Mouse (Mus musculus) embryo, embryonic 11.5 days (tissue): ENCODE measurements at regions not wholly inside any gene's neighbourhood (a gene's known extent, or its start where the extent isn't known, plus 50 kb on each side); places are given as distances from the start of the nearest gene placed in this dataset.

Experiments used
- DNase-seq: peaks from one replicate; pipeline ENCODE4 v3.0.0-alpha.2; 2012; ENCODE audit warnings: low read depth, low spot score

GRCm38 (mm10) chr8:26441268-26442030 is 322.1 kb downstream of the Gm45692 start:
- no peak for DNase-seq

GRCm38 (mm10) chr8:26443041-26443440 is 323.7 kb downstream of the Gm45692 start:
- no peak for DNase-seq

DNA sequence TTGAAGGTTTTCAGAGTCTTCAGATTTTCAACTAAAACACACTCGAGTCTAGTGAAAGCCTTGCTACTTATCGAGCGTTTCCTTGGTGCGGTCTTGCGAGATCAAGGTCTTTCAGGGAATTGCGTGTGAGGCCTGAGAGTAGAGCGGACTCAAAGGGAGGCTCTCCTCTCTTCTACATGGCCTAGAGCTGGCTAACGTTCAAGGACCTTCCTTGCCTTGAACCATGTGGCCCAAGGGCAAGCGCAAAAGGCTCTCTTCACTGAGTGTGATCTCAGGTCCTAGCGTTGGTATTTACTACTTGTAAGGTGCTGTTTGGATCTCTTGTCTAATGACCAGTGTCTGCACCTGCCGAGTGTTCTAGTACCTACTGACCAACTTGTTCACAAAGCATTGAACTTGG is 324.4 kb downstream of the Gm45692 start:
- DNase-seq: no peak

DNA sequence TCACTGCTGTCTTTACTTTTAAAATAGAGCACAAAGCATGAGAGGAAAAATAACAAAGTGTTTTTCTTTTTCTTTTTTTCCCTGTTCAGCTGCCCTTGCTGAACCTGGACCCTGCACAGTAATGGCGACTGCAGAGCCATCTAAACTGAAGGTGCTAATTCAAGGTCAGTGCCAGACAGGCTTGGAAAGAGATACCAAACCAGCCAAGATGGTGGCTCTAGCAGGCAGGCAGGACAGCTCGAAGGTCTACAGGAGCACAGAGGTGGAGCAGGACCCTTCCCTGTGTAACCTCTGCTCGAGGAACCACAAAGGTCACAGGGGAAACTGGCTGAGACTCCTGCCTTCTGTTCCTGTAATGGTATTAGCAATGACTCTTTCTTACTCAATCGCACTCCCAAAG is 326.7 kb downstream of the Gm45692 start:
- no peak for DNase-seq

DNA sequence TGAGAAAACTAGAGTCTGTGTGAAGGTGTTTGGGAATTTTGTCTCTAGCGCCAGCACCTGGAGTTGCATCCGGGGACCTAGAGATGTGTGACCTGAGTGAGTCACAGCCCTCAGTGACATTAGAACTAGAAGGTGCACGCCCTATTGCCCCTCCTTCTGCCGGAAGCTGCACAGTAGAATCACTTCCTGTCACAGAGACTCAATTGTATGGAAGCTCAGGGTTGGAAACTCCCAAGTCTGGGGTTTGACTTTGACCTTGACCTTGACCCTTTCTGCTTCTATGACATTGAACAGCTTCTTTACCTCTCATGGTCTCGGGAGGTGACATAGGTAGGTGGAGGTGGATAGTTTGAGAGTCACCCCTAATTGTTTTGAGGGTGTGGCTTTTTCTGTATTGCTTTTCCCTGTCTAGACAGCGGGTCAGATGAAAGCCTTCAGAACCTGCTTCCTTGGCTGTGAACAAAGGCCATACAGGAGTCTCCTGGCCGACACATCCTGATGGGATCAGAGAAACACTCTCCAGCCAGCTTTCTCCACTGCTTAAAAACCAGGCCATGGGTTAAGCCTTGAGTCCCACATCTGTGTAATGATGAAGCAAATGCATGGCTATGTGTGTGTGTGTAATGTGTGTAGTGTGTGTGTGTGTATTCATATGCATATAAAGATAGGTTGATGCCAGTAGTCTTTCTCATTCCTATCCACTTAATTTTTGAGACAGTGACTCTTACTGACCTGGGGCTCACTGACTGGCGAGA is 328.7 kb downstream of the Gm45692 start:
- DNase-seq: no peak

DNA sequence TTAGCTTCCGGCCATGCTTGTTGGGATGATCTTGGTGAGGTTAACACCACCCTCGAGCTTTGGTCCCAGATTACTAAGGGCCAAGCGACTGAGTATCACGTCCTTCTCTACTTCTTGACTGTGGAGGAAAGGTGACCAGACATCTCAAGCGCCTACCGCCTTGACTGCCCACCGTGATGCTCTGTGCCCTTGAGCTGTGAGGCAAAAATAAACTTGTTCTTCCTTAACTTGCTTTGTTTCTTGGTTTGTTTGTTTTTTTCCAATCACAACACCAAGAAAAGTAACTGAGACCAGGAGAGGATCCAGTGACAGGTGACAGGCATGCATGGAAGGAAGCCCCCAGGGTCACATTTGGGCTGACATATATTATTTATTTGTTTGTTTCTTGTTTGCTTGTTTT is 330.0 kb downstream of the Gm45692 start:
- no peak for DNase-seq

DNA sequence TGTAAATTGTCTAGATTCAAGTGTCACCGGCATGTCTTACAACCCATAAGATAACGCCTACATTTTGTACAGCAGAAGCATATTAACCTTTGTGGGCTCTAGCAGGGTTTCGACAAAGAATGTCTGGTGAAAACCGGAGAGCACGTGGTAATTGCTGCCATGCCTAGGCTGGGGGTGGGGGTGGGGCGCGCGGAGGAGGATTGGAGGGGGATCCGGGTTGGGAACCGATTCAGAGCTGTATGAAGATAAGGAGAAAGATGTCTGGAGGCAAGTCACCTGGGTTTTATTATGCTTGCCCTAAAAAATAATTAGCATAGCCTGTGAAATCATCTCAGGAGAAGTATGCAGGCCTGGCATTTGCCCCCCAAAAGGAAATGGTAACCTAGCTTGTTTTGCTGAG is 331.2 kb downstream of the Gm45692 start:
- no peak for DNase-seq

DNA sequence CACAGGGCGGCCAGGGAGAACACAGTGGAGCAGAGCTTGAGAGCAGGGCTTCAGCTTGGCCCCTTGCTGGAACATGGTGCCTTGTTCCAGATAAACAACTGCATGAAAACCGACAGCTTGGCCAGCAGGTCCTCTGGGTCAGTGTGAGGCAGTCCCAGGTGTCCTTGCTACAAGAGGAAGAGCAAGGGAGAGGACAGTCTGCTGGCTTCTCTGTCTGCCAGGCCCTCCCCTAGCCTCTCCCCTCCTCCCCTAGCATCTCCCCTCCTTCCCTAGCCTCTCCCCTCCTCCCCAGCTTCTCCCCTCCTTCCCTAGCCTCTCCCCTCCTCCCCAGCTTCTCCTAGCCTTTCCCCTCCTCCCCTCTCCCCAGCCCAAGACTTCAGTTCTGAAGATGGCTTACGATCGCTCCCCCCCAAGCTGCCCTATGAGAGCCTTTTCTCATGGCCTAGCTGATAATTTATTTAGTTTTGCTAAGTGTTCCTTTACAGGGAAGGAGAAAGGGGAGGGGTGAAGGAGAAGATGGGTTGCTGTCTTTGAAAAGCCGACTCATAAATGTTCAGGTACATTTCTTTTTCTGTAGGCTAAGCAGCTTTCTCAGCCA is 333.7 kb downstream of the Gm45692 start:
- DNase-seq: no peak

DNA sequence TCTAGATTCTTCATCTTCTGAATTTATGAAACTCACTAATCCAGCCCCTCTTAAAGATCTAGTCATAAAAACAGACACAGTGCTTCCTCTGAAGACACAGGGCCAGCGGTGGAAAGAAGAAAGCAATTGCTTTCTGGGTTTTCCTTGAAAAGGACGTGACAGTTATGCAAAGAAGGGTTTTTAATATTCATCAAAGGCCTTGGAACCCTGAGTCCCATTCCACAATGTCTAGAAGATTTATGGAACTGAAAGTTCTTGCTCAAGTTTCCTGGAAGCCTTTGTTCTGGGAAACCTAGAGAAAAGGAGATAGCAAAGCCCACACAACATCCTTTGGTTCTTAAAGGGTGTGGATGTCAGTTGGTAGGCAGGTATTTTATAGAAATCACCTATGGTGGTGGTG is 346.0 kb downstream of the Gm45692 start:
- no peak for DNase-seq

GRCm38 (mm10) chr8:26468441-26468840 is 349.1 kb downstream of the Gm45692 start:
- DNase-seq: no peak

DNA sequence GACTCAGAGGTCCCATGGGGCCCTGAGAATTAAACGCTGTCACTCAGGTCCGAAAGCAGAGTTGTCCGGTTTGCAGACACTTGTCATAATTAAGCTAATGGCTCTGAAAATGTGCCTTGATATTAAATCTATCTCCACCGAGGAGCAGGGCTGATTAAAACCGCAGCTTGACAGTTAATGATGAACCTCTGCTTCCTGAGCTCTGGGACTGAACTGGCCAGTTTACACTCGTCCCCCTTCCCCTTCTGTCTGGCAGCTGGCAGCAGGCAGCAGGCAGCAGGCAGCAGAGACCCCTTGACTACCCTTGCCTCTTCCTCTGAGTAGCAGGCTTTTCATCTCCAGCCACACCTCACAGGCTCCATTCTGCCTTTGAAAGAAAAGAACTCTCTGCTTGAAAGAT is 350.4 kb downstream of the Gm45692 start:
- no peak for DNase-seq

DNA sequence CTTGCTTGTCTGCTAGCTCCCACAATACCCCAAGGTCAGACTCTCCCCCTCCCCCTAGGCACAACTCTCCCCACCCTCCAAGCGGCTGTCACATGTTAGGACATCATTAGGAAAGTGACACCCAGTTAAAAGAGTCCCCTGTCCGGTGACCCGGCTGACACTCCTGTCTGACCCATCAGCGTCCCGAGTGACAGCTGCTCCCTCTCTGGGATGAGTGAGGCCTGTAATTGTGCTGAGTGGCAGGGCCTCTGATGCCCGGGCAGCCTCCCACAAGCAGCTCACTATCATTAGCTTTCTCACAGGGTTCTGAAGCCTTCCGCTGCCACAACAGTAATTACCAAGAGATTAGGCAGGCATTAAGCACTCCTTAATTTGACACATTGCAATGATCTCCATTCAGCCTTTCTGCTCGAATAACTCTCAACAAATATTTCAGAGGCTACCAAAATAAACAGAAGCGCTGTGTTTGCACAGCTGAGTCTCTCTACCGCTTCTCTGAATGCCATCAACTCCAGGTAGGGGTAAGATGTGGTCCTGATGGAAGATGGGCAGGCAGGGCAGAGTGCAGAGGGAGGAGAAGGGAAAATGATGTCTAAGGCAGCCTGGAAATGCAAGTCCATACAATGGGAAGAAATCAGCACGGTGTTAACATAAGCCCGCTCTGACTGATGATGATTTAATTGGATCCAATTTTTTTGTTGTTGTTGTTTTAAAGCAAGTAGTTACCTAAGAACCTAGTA is 352.6 kb downstream of the Gm45692 start:
- no peak for DNase-seq

DNA sequence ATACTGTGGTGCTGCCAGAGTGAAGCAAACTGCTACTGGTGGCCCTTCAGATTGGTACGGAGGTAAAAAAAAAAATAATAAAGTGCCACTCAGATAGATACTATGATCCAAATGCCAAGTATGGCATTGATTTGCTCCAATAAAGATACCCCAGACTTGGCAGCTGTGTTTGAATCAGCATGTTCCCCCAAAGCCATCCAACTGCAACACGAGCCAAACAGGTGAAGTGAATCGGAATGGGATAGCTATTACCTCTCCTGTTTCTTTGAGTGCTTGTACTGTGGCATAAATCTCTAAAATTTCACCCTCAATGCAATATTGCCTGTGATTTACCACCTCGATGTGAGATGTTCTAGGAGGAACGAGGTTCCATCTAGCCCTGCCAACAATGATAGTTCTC is 365.4 kb downstream of the Gm45692 start:
- DNase-seq: no peak

- no peak for DNase-seq
These were observed 368.5 kb downstream of the Gm45692 start for GRCm38 (mm10) chr8:26487866-26488265.

DNA sequence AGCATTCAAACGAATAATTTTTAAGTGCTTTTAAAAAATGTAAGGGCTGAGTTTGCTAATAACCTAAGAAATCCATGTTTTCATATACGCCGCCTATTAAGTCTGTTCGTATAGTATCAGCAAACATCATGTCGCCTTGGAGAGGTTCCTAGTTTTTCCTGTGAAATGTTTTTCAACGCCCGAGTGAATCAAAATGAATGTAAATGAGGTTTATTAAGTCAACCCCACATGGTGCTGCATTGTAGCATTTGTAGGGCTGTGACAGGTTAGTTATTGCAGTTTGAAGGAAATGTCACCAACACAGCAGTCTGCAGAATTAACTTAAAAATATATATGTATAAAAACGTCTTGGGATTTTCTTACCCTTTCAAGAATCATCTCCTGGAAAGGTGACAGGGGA is 369.3 kb downstream of the Gm45692 start:
- DNase-seq: no peak

- no peak for DNase-seq
These were observed 382.0 kb downstream of the Gm45692 start for GRCm38 (mm10) chr8:26501196-26501813.

DNA sequence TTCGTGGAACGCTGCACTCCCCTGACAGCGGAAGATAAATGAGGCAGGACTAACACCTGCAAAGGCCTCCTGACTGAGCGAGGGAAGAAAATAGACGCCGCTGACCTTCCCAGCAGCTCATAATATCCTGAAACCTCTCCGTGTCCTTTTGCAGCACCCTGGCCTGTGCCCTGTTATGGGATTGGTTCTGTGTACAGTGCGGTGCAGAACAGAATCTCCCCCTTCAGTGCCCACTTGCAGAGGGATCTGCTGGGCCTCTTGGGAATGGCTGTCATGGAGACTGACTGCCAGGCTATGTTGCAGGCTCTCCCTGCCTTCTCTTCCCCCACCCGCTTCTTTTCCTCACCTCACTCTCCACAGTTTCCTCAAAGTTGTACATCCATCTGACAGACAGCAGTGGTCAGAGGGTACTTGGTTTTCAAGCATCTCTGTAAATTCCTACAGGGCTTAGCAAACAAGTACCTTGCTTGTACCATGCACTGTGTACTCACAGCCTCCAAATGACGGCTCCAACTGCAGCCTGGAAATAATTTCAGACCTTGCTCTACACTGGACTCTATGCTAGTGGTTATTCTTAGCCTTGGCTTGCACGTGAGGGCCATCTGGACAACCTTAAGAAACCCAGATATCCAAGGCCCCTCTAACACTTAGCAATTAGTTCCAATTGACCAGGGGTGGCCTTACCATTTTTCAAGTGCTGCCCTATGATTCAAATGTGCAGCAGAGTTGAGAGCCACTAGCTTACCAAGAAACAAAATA is 382.7 kb downstream of the Gm45692 start:
- no peak for DNase-seq

- no peak for DNase-seq
These were observed 383.4 kb downstream of the Gm45692 start for GRCm38 (mm10) chr8:26502772-26503171.

GRCm38 (mm10) chr8:26503918-26504317 is 384.6 kb downstream of the Gm45692 start:
- DNase-seq: no peak

GRCm38 (mm10) chr8:26504319-26505035 is 385.1 kb downstream of the Gm45692 start:
- DNase-seq: no peak
